Mouse (Mus musculus) heart, adult 2 months (tissue): ENCODE results near the gene Fem1a.
A peak's percentile ranks its signal among the peaks of the same experiment; 100 is the strongest.
"Not testable (repeated sequence)": the region's sequence is repeated elsewhere in the genome, so short reads cannot be mapped to it uniquely, and the experiment has no call there.

ENCODE experiments used
- CTCF ChIP-seq: fragments of 200-600 bp; IDR thresholded peaks from 2 replicates; pipeline ENCODE4 v1.8.1; 2022; ENCODE audit warnings: antibody characterized with exemption, mild to moderate bottlenecking, moderate library complexity
- EP300 ChIP-seq: fragments of 200-500 bp; IDR thresholded peaks from 2 replicates; pipeline ENCODE4 v1.6.1; 2011; ENCODE audit warnings: low read depth, low read length, control low read depth; ENCODE audit not compliant: insufficient read depth
- POLR2A ChIP-seq: fragments of 200-500 bp; IDR thresholded peaks from 2 replicates; pipeline ENCODE4 v1.6.1; 2011; ENCODE audit warnings: mild to moderate bottlenecking, low read depth, low read length, control low read depth; ENCODE audit not compliant: insufficient read depth

GRCm38 (mm10) chr17:56258269-56258668 is 1.7 kb downstream of the Fem1a start:
- not testable (repeated sequence) for TF ChIP-seq POLR2A, EP300
- 0 out of 2 replicates have a peak, but pooled peaks have one; percentile 2 for TF ChIP-seq CTCF
